Mouse (Mus musculus): ENCODE data around the gene Cisd1. TPM values are rescaled to one million over a fixed set of nuclear protein-coding genes. Genes with fewer than 3 reads are reported as not detected.

Gene Cisd1
- total and polyA plus RNA-seq, 2 experiments from 2014 or later: 128 to 346 TPM

GRCm38 (mm10) chr10:71314596-71314995 is 30.2 kb downstream of the Cisd1 start:
- no peak overlapping the region for H3K9ac ChIP-seq
- WGBS: 81% methylated on average over 3 of the region's 3 CpGs
- no peaks in the 10 kb centered on the region for H3K36me3 ChIP-seq (ENCODE audit: insufficient read depth)
- no peaks in the 10 kb centered on the region for H3K4me1 ChIP-seq (ENCODE audit: insufficient read depth)
- ATAC-seq (no peak), DNase-seq (no peak)
- TF ChIP-seq CTCF (IDR thresholded peaks at IDR 0.05; ENCODE audit: low read depth): no peak
- H3K4me3 ChIP-seq (ENCODE audit: low read depth, low read length): no peak overlapping the region
- no peaks in the 10 kb centered on the region for H3K9me3 ChIP-seq (ENCODE audit: low read length)
- H3K27ac ChIP-seq (ENCODE audit: low read depth, low read length): no peak overlapping the region
- H3K4me2 ChIP-seq (ENCODE audit: low read depth): no peak overlapping the region
- H3K27me3 ChIP-seq (ENCODE audit: insufficient read depth, low read length): no peaks in the 10 kb centered on the region

GRCm38 (mm10) chr10:71310288-71310687 is 34.5 kb downstream of the Cisd1 start:
- Histone ChIP-seq H3K27ac (ENCODE audit: low read depth, low read length) (no peak overlapping the region), H3K9me3 (ENCODE audit: low read length) (no peaks in the 10 kb centered on the region), H3K36me3 (ENCODE audit: insufficient read depth) (no peaks in the 10 kb centered on the region), H3K4me2 (ENCODE audit: low read depth) (no peak overlapping the region), H3K9ac (no peak overlapping the region), H3K4me1 (ENCODE audit: insufficient read depth) (no peaks in the 10 kb centered on the region), H3K27me3 (ENCODE audit: insufficient read depth, low read length) (no peaks in the 10 kb centered on the region), H3K4me3 (ENCODE audit: low read depth, low read length) (no peak overlapping the region)
- WGBS: 57% methylated on average over 3 of the region's 3 CpGs
- DNase-seq (no peak), ATAC-seq (no peak)
- no peak for TF ChIP-seq CTCF (IDR thresholded peaks at IDR 0.05; ENCODE audit: low read depth)

GRCm38 (mm10) chr10:71308199-71308598 is 36.6 kb downstream of the Cisd1 start:
- Histone ChIP-seq H3K4me3 (ENCODE audit: low read depth, low read length) (no peak overlapping the region), H3K4me2 (ENCODE audit: low read depth) (no peak overlapping the region), H3K4me1 (ENCODE audit: insufficient read depth) (no peaks in the 10 kb centered on the region), H3K27ac (ENCODE audit: low read depth, low read length) (no peak overlapping the region), H3K27me3 (ENCODE audit: insufficient read depth, low read length) (no peaks in the 10 kb centered on the region), H3K9me3 (ENCODE audit: low read length) (no peaks in the 10 kb centered on the region), H3K36me3 (ENCODE audit: insufficient read depth) (no peaks in the 10 kb centered on the region), H3K9ac (no peak overlapping the region)
- no peak for DNase-seq
- WGBS: 92% methylated on average over 5 of the region's 5 CpGs
- TF ChIP-seq CTCF (IDR thresholded peaks at IDR 0.05; ENCODE audit: low read depth): no peak
- ATAC-seq: no peak

- no peak overlapping the region for H3K27ac ChIP-seq (ENCODE audit: low read depth, low read length)
- WGBS: 74% methylated on average over 6 of the region's 6 CpGs
- no peak overlapping the region for H3K4me2 ChIP-seq (ENCODE audit: low read depth)
- no peak for ATAC-seq
- no peak overlapping the region for H3K4me3 ChIP-seq (ENCODE audit: low read depth, low read length)
- H3K9me3 ChIP-seq (ENCODE audit: low read length): no peaks in the 10 kb centered on the region
- DNase-seq: no peak
- no peak for TF ChIP-seq CTCF (IDR thresholded peaks at IDR 0.05; ENCODE audit: low read depth)
- H3K27me3 ChIP-seq (ENCODE audit: insufficient read depth, low read length): no peaks in the 10 kb centered on the region
- H3K4me1 ChIP-seq (ENCODE audit: insufficient read depth): no peaks in the 10 kb centered on the region
- no peaks in the 10 kb centered on the region for H3K36me3 ChIP-seq (ENCODE audit: insufficient read depth)
- no peak overlapping the region for H3K9ac ChIP-seq
Measured at GRCm38 (mm10) chr10:71306759-71307158, 38.0 kb downstream of the Cisd1 start.

- peak; percentile 57 for TF ChIP-seq CTCF (IDR thresholded peaks at IDR 0.05; ENCODE audit: low read depth)
- Histone ChIP-seq H3K4me2 (ENCODE audit: low read depth) (no peak overlapping the region; the same call in 1 of the 2 replicates), H3K4me1 (ENCODE audit: insufficient read depth) (no peaks in the 10 kb centered on the region), H3K4me3 (ENCODE audit: low read depth, low read length) (no peak overlapping the region), H3K27me3 (ENCODE audit: insufficient read depth, low read length) (no peaks in the 10 kb centered on the region), H3K9ac (no peak overlapping the region), H3K27ac (ENCODE audit: low read depth, low read length) (no peak overlapping the region), H3K36me3 (ENCODE audit: insufficient read depth) (no peaks in the 10 kb centered on the region), H3K9me3 (ENCODE audit: low read length) (no peaks in the 10 kb centered on the region)
- WGBS: 25% methylated on average over 6 of the region's 6 CpGs
- no peak for ATAC-seq
- DNase-seq: peak; percentile 37
Measured at GRCm38 (mm10) chr10:71306190-71306589, 38.6 kb downstream of the Cisd1 start.

- no peak for ATAC-seq
- Histone ChIP-seq H3K27me3 (ENCODE audit: insufficient read depth, low read length) (no peaks in the 10 kb centered on the region), H3K4me3 (ENCODE audit: low read depth, low read length) (no peak overlapping the region), H3K4me1 (ENCODE audit: insufficient read depth) (no peaks in the 10 kb centered on the region), H3K4me2 (ENCODE audit: low read depth) (no peak overlapping the region), H3K27ac (ENCODE audit: low read depth, low read length) (no peak overlapping the region), H3K9me3 (ENCODE audit: low read length) (no peaks in the 10 kb centered on the region), H3K36me3 (ENCODE audit: insufficient read depth) (no peaks in the 10 kb centered on the region), H3K9ac (no peak overlapping the region)
- WGBS: 24% methylated on average over 5 of the region's 5 CpGs
- TF ChIP-seq CTCF (IDR thresholded peaks at IDR 0.05; ENCODE audit: low read depth): peak; percentile 44
- DNase-seq: no peak
Measured at GRCm38 (mm10) chr10:71302490-71302889, 42.3 kb downstream of the Cisd1 start.

GRCm38 (mm10) chr10:71300161-71300560 is 44.6 kb downstream of the Cisd1 start:
- DNase-seq (no peak), ATAC-seq (no peak)
- Histone ChIP-seq H3K4me2 (ENCODE audit: low read depth) (no peak overlapping the region), H3K9me3 (ENCODE audit: low read length) (no peaks in the 10 kb centered on the region), H3K4me3 (ENCODE audit: low read depth, low read length) (no peak overlapping the region), H3K36me3 (ENCODE audit: insufficient read depth) (no peaks in the 10 kb centered on the region), H3K27me3 (ENCODE audit: insufficient read depth, low read length) (no peaks in the 10 kb centered on the region), H3K9ac (no peak overlapping the region), H3K4me1 (ENCODE audit: insufficient read depth) (no peaks in the 10 kb centered on the region), H3K27ac (ENCODE audit: low read depth, low read length) (no peak overlapping the region)
- 88% methylated on average over 16 of the region's 16 CpGs for WGBS
- no peak for TF ChIP-seq CTCF (IDR thresholded peaks at IDR 0.05; ENCODE audit: low read depth)

- DNase-seq (no peak), ATAC-seq (no peak)
- H3K4me1 ChIP-seq (ENCODE audit: insufficient read depth): no peaks in the 10 kb centered on the region
- no peaks in the 10 kb centered on the region for H3K27me3 ChIP-seq (ENCODE audit: insufficient read depth, low read length)
- no peak overlapping the region for H3K9ac ChIP-seq
- no peak overlapping the region for H3K4me2 ChIP-seq (ENCODE audit: low read depth)
- no peak overlapping the region for H3K4me3 ChIP-seq (ENCODE audit: low read depth, low read length)
- H3K27ac ChIP-seq (ENCODE audit: low read depth, low read length): no peak overlapping the region
- WGBS: 58% methylated on average over 4 of the region's 4 CpGs
- H3K9me3 ChIP-seq (ENCODE audit: low read length): no peaks in the 10 kb centered on the region
- no peaks in the 10 kb centered on the region for H3K36me3 ChIP-seq (ENCODE audit: insufficient read depth)
- peak; percentile 31; the same call in 1 of the 2 replicates for TF ChIP-seq CTCF (IDR thresholded peaks at IDR 0.05; ENCODE audit: low read depth)
Measured at GRCm38 (mm10) chr10:71293245-71293644, 51.5 kb downstream of the Cisd1 start.

All from forebrain, postnatal 0 days (tissue).